Mouse (Mus musculus): ENCODE measurements around the gene 4933411K16Rik.

- TF ChIP-seq CTCF (IDR thresholded peaks at IDR 0.05; ENCODE audit: borderline replicate concordance, control insufficient read depth, extremely low read depth, insufficient read depth, low read length, poor library complexity) = no peak
- TF ChIP-seq POLR2A (IDR thresholded peaks at IDR 0.05; ENCODE audit: control insufficient read depth, extremely low read depth, insufficient read depth, low read length, poor library complexity) = no peak
Measured at GRCm38 (mm10) chr19:42078566-42078965, 26.5 kb downstream of the 4933411K16Rik start.

All from thymus, adult 2 months (tissue).